Comparison of ENCODE assay signal across 15 mouse cellular contexts in the genomic region with DNA sequence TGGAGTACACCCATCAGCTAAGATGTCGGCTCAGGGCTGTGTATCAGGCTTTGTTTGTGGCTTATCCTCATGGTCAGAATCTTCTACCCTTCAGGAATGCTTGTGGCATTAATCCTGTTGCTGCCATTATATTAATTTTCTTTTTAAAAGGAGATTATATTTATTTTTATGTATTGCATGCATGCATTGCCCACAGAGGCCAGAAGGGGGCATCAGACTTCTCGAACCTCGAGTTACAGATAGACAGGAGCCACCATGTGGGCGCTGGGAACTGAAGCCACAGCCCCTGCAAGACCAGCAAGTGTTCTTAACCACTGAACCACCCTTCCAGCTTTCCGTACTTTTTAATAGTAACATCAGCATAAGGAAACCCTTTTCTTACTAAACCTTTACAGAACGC.
"Had no signal": no experiment of that assay in that cellular context is flagged by ENCODE, and none has a peak within 500 bp of the region (broad histone marks: within the 10 kb centered on the region; RNA-seq: fewer than 3 reads in every experiment).

No protein-coding gene starts in this region.

- H3K4me1 ChIP-seq: liver, embryonic 15.5 days; neural tube, embryonic 15.5 days had no signal

- H3K9ac ChIP-seq: liver, embryonic 15.5 days; midbrain, embryonic 12.5 days; neural tube, embryonic 15.5 days had no signal

- DNase-seq: kidney, adult 2 months; kidney, postnatal 36 days; lung, adult 2 months; lung, postnatal 14 days; right cerebral cortex, adult 18-20 months; right cerebral cortex, postnatal 25 days; thymus, adult 2 months; thymus, postnatal 25 days had no signal

- H3K27ac ChIP-seq: left cerebral cortex, adult 2 months; limb, embryonic 10.5 days; liver, embryonic 15.5 days; midbrain, embryonic 12.5 days; neural tube, embryonic 15.5 days had no signal

- H3K36me3 ChIP-seq: limb, embryonic 10.5 days; liver, embryonic 15.5 days; midbrain, embryonic 12.5 days; neural tube, embryonic 15.5 days had no signal

- H3K4me3 ChIP-seq: left cerebral cortex, adult 2 months; limb, embryonic 10.5 days; liver, embryonic 15.5 days; midbrain, embryonic 12.5 days; myocyte; neural tube, embryonic 15.5 days had no signal

- H3K4me2 ChIP-seq: liver, embryonic 11.5 days; liver, embryonic 15.5 days; midbrain, embryonic 12.5 days; neural tube, embryonic 15.5 days had no signal

- H3K9me3 ChIP-seq: limb, embryonic 10.5 days; liver, embryonic 15.5 days; neural tube, embryonic 15.5 days had no signal
